8 mouse cellular contexts compared by ENCODE assay signal in the genomic region with DNA sequence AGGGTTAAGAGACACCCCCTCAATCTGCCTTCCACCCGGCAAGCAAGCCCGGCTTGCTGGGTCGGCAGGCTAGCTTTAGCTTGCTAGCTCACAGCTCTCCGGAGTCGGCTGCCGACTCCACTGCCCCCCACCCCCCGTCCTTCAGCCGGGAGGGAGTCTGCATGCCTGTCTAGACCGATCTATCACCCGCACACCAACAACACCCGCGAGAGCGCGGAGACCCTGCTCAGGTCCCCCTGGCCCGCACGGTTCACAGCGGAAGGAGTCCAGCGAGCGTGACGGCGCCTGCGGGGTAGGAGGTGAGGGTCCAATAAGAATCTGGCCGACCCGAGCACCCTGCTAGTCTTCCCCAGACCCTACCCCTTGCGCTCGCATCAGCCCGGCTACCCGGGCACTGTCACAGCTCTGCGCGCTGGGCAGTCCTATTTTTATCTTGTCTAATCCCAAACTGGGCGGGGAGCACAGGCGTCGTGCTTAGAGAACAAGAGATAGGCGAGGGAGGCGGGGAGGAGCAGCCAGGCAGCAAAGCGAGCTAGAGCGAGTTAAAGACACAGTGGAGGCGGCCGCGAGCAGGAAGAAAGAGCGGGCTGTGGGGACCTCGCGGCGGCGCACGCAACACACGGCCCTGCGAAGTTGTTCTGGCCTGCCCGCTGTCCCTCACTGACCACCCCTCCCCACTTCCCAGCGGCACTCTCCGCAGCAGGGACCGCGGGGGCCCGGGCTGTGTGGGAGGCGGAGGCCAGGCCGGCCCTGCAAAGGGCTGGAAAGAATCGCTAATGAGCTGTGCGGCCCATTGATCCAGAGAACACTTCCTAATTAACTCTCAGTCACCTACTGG.
DNase-seq lines count a peak whose midpoint lies in the region; ATAC-seq lines count a peak whose summit lies in the region.

No protein-coding gene starts in this region.

- peaks cover 29% of the 10 kb centered on the region for H3K4me1 ChIP-seq in embryonic facial prominence, embryonic 13.5 days
- H3K4me1 ChIP-seq in heart, embryonic 12.5 days (replicated peaks) = peaks cover 44% of the 10 kb centered on the region
- peaks cover 24% of the 10 kb centered on the region for H3K4me1 ChIP-seq in kidney, embryonic 14.5 days (ENCODE audit: control insufficient read depth, insufficient read depth, low read length)
- H3K4me1 ChIP-seq in liver, embryonic 15.5 days (replicated peaks) = peaks cover 46% of the 10 kb centered on the region

- H3K27me3 ChIP-seq in embryonic facial prominence, embryonic 13.5 days = peaks cover 98% of the 10 kb centered on the region
- H3K27me3 ChIP-seq in heart, embryonic 12.5 days (replicated peaks) = peaks cover 84% of the 10 kb centered on the region
- peaks cover 43% of the 10 kb centered on the region; the same call in 1 of the 2 replicates for H3K27me3 ChIP-seq in kidney, embryonic 14.5 days (ENCODE audit: control insufficient read depth, insufficient read depth, low read length)
- peaks cover 84% of the 10 kb centered on the region for H3K27me3 ChIP-seq in liver, embryonic 15.5 days

- ATAC-seq in embryonic facial prominence, embryonic 13.5 days (ENCODE audit: insufficient number of reproducible peaks, insufficient read depth, low FRiP score, low TSS enrichment, low read depth) = no peak
- ATAC-seq in heart, embryonic 12.5 days (ENCODE audit: insufficient number of reproducible peaks, low FRiP score) = peak; percentile 70
- ATAC-seq in kidney, embryonic 14.5 days (ENCODE audit: low FRiP score, low TSS enrichment) = peak; percentile 67
- ATAC-seq in liver, embryonic 15.5 days (ENCODE audit: insufficient read depth) = peak; percentile 53

- no peaks in the 10 kb centered on the region for H3K36me3 ChIP-seq in embryonic facial prominence, embryonic 13.5 days
- H3K36me3 ChIP-seq in heart, embryonic 12.5 days = no peaks in the 10 kb centered on the region
- no peaks in the 10 kb centered on the region for H3K36me3 ChIP-seq in kidney, embryonic 14.5 days (ENCODE audit: control insufficient read depth, insufficient read depth, low read length)
- no peaks in the 10 kb centered on the region for H3K36me3 ChIP-seq in liver, embryonic 15.5 days (replicated peaks)

- peak; percentile 6 to 20 for DNase-seq in CD8-positive naive resting alpha-beta T cell, adult 2 months (ENCODE audit: low read depth in 2 of 2, low spot score in 2 of 2)
- DNase-seq in adrenal gland, postnatal 36 days = peak; percentile 77 to 80
- DNase-seq in neural tube, embryonic 10.5 days (ENCODE audit: extremely low spot score, low spot score) = peak; percentile 62
- peak; percentile 46 for DNase-seq in testis, postnatal 10 days (ENCODE audit: low spot score)

- H3K4me2 ChIP-seq in embryonic facial prominence, embryonic 13.5 days = peak overlapping the region; percentile 79
- H3K4me2 ChIP-seq in heart, embryonic 12.5 days = peak overlapping the region; percentile 90
- H3K4me2 ChIP-seq in kidney, embryonic 14.5 days (replicated peaks; ENCODE audit: low read depth, low read length) = peak overlapping the region; percentile 68
- peak overlapping the region; percentile 91 for H3K4me2 ChIP-seq in liver, embryonic 15.5 days

- peak overlapping the region; percentile 58 for H3K4me3 ChIP-seq in embryonic facial prominence, embryonic 13.5 days
- H3K4me3 ChIP-seq in heart, embryonic 12.5 days = peak overlapping the region; percentile 82
- H3K4me3 ChIP-seq in kidney, embryonic 14.5 days (ENCODE audit: low read length) = peak overlapping the region; percentile 66
- H3K4me3 ChIP-seq in liver, embryonic 15.5 days (replicated peaks) = peak overlapping the region; percentile 70

- peak overlapping the region; percentile 76 for H3K9ac ChIP-seq in embryonic facial prominence, embryonic 13.5 days
- H3K9ac ChIP-seq in heart, embryonic 12.5 days = peak overlapping the region; percentile 93
- peak overlapping the region; percentile 78 for H3K9ac ChIP-seq in kidney, embryonic 14.5 days (ENCODE audit: low read depth, low read length)
- peak overlapping the region; percentile 63 for H3K9ac ChIP-seq in liver, embryonic 15.5 days

- H3K27ac ChIP-seq in embryonic facial prominence, embryonic 13.5 days = no peak overlapping the region; the same call in 1 of the 2 replicates
- peak overlapping the region; percentile 75 for H3K27ac ChIP-seq in heart, embryonic 12.5 days (ENCODE audit: poor library complexity, severe bottlenecking)
- H3K27ac ChIP-seq in kidney, embryonic 14.5 days (ENCODE audit: low read depth, low read length) = no peak overlapping the region
- H3K27ac ChIP-seq in liver, embryonic 15.5 days (replicated peaks) = 0 out of 2 replicates have a peak overlapping the region, but pooled peaks have one; percentile 57

- no peaks in the 10 kb centered on the region for H3K9me3 ChIP-seq in embryonic facial prominence, embryonic 13.5 days
- no peaks in the 10 kb centered on the region for H3K9me3 ChIP-seq in heart, embryonic 12.5 days (replicated peaks)
- H3K9me3 ChIP-seq in kidney, embryonic 14.5 days (ENCODE audit: control insufficient read depth, low read length) = no peaks in the 10 kb centered on the region
- H3K9me3 ChIP-seq in liver, embryonic 15.5 days (replicated peaks) = no peaks in the 10 kb centered on the region

- 3% methylated on average over 58 of the region's 58 CpGs for WGBS in embryonic facial prominence, embryonic 13.5 days
- 2% methylated on average over 58 of the region's 58 CpGs for WGBS in heart, embryonic 12.5 days
- 2% methylated on average over 58 of the region's 58 CpGs for WGBS in kidney, embryonic 14.5 days
- 3% methylated on average over 58 of the region's 58 CpGs for WGBS in liver, embryonic 15.5 days (ENCODE audit: insufficient replicate concordance)

Comparison
In these comparisons a context has a peak if more than half of its experiments do, and no peak if none do; other contexts are left out.
1. DNase-seq: peak in every context shown above with its lines; median percentile 78 in adrenal gland, postnatal 36 days; 62 in neural tube, embryonic 10.5 days; 46 in testis, postnatal 10 days; 13 in CD8-positive naive resting alpha-beta T cell, adult 2 months.
2. H3K27ac ChIP-seq: peak in heart, embryonic 12.5 days (single experiment) and liver, embryonic 15.5 days (single experiment); none in embryonic facial prominence, embryonic 13.5 days (single experiment) and kidney, embryonic 14.5 days (single experiment).
3. Peak in every context shown above with its lines, with median percentiles within 50 percentile points of each other: H3K4me2 ChIP-seq, H3K4me3 ChIP-seq and H3K9ac ChIP-seq.